Mouse (Mus musculus): ENCODE data around the gene Pigo. TPM values are rescaled to one million over a fixed set of nuclear protein-coding genes. Genes with fewer than 3 reads are reported as not detected.

Gene Pigo
- polyA plus RNA-seq (2012; ENCODE audit: low replicate concordance): 20.3 and 26.7 TPM in 2 replicates

GRCm38 (mm10) chr4:43025084-43025960 lies at the start of gene Pigo:
Gene Pigo (minus strand): TSS chr4:43025819.

GRCm38 (mm10) chr4:43058753-43059654 lies 33.4 kb upstream of the Pigo start, which contains the start of gene Unc13b:
Gene Unc13b (plus strand): TSS chr4:43058953.

GRCm38 (mm10) chr4:43045659-43046302 lies 20.2 kb upstream of the Pigo start, which contains the start of gene Fam214b:
Gene Fam214b (minus strand): TSS chr4:43046220.

GRCm38 (mm10) chr4:43031237-43031995 lies 5.8 kb upstream of the Pigo start, which contains the start of gene Stoml2:
Gene Stoml2 (minus strand): TSS chr4:43031710.

GRCm38 (mm10) chr4:43010161-43011038 lies 15.2 kb downstream of the Pigo start, which contains the start of gene Fancg:
Gene Fancg (minus strand): TSS chr4:43010506.

GRCm38 (mm10) chr4:43000141-43000986 lies 25.3 kb downstream of the Pigo start, which contains the start of gene Vcp:
Gene Vcp (minus strand): TSS chr4:43000507.

GRCm38 (mm10) chr4:42969304-42969703 lies 56.3 kb downstream of the Pigo start, which contains the start of gene 1700022I11Rik:
Gene 1700022I11Rik (plus strand): TSS chr4:42969604.

Other genes with a start within 250 kb of the Pigo start
- gene Fam205a1, start 171.9 kb downstream of the Pigo start, polyA plus RNA-seq (2012; ENCODE audit: low replicate concordance): not detected in 2 replicates
- not detected in 2 replicates for gene Gm12394, start 169.0 kb downstream of the Pigo start, polyA plus RNA-seq (2012; ENCODE audit: low replicate concordance)
- gene Fam205c, start 151.6 kb downstream of the Pigo start, polyA plus RNA-seq (2012; ENCODE audit: low replicate concordance): not detected in 2 replicates
- 0.22 and 0.40 TPM in 2 replicates for gene Phf24, start 109.2 kb downstream of the Pigo start, polyA plus RNA-seq (2012; ENCODE audit: low replicate concordance)
- 20.2 and 20.9 TPM in 2 replicates for gene Dnajb5, start 76.0 kb downstream of the Pigo start, polyA plus RNA-seq (2012; ENCODE audit: low replicate concordance)
- gene 1700022I11Rik, start 56.2 kb downstream of the Pigo start, polyA plus RNA-seq (2012; ENCODE audit: low replicate concordance): not detected in 2 replicates
- 107 and 248 TPM in 2 replicates for gene Vcp, start 25.3 kb downstream of the Pigo start, polyA plus RNA-seq (2012; ENCODE audit: low replicate concordance)
- gene Fancg, start 15.3 kb downstream of the Pigo start, polyA plus RNA-seq (2012; ENCODE audit: low replicate concordance): 3.3 and 9.9 TPM in 2 replicates
- 47.0 and 65.0 TPM in 2 replicates for gene Stoml2, start 5.9 kb upstream of the Pigo start, polyA plus RNA-seq (2012; ENCODE audit: low replicate concordance)
- 56.0 and 64.9 TPM in 2 replicates for gene Fam214b, start 20.4 kb upstream of the Pigo start, polyA plus RNA-seq (2012; ENCODE audit: low replicate concordance)
- 0.09 and 0.74 TPM in 2 replicates for gene Unc13b, start 33.1 kb upstream of the Pigo start, polyA plus RNA-seq (2012; ENCODE audit: low replicate concordance)
- gene Atp8b5, start 241.3 kb upstream of the Pigo start, polyA plus RNA-seq (2012; ENCODE audit: low replicate concordance): not detected in 2 replicates

Data from hematopoietic multipotent progenitor cell, adult 10-12 weeks (in vitro differentiated cells).